1 mouse cellular context compared by ENCODE assay signal in the genomic region with DNA sequence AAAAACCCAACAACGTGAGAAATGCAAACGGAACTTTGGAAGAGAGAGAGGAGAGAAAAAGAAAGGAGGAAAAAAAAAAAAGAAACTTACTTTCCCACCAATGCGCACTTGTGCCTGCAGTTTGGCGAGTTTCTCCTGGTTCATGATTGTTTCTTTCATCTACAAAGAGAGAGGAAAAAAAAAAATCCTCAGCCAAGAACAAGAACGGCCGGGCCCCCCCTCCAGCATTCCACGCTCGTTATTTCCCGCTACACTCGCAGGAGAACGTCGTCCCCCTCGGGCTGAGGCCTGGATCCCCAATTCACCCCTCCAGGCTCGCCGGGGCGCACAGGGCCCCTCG.
TF ChIP-seq lines count a peak whose summit lies in the region.

No protein-coding gene starts in this region.

TF ChIP-seq in myocyte, 11 proteins besides CTCF, POLR2A, EP300 and RAD21 (continued from another document):
- TF ChIP-seq CEBPB (IDR thresholded peaks at IDR 0.05; ENCODE audit: insufficient read depth, poor library complexity, severe bottlenecking) (no peak), MYOD1 (IDR thresholded peaks at IDR 0.05; ENCODE audit: control insufficient read depth in 1 of 3, insufficient read length in 2 of 3, low read depth in 2 of 3) (no peak), MAX (IDR thresholded peaks at IDR 0.05; ENCODE audit: low read depth) (no peak), MYOG (IDR thresholded peaks at IDR 0.05; ENCODE audit: control insufficient read depth in 1 of 3, insufficient read depth in 1 of 3, insufficient read length in 2 of 3, low read depth in 2 of 3) (no peak)
